Mouse (Mus musculus) heart, adult 2 months (tissue): ENCODE results near the gene Pop7.
A peak's percentile ranks its signal among the peaks of the same experiment; 100 is the strongest.

Source experiments
- CTCF ChIP-seq: fragments of 200-600 bp; IDR thresholded peaks from 2 replicates; pipeline ENCODE4 v1.8.1; 2022; ENCODE audit warnings: antibody characterized with exemption, mild to moderate bottlenecking, moderate library complexity
- EP300 ChIP-seq: fragments of 200-500 bp; IDR thresholded peaks from 2 replicates; pipeline ENCODE4 v1.6.1; 2011; ENCODE audit warnings: low read depth, low read length, control low read depth; ENCODE audit not compliant: insufficient read depth
- POLR2A ChIP-seq: fragments of 200-500 bp; IDR thresholded peaks from 2 replicates; pipeline ENCODE4 v1.6.1; 2011; ENCODE audit warnings: mild to moderate bottlenecking, low read depth, low read length, control low read depth; ENCODE audit not compliant: insufficient read depth

GRCm38 (mm10) chr5:137487616-137488015 is 14.7 kb downstream of the Pop7 start:
- TF ChIP-seq POLR2A (no peak), CTCF (peak; percentile 33), EP300 (no peak)
